ENCODE assay signal across 25 mouse cellular contexts in genomic region chr17:71348188-71348587, GRCm38 (mm10).
"Had no signal": no experiment of that assay in that cellular context is flagged by ENCODE, and none has a peak within 500 bp of the region (broad histone marks: within the 10 kb centered on the region; RNA-seq: fewer than 3 reads in every experiment).

No protein-coding gene starts in this region.

- H3K27me3 ChIP-seq: heart, embryonic 12.5 days; hindbrain, embryonic 12.5 days; intestine, embryonic 15.5 days; kidney, embryonic 15.5 days; limb, embryonic 13.5 days; limb, embryonic 15.5 days; liver, embryonic 13.5 days; liver, embryonic 15.5 days had no signal

- H3K9me3 ChIP-seq: heart, embryonic 10.5 days; heart, embryonic 12.5 days; hindbrain, embryonic 12.5 days; intestine, embryonic 15.5 days; kidney, embryonic 15.5 days; limb, embryonic 13.5 days; limb, embryonic 15.5 days; liver, embryonic 13.5 days; liver, embryonic 15.5 days had no signal

- H3K4me2 ChIP-seq: heart, embryonic 12.5 days; hindbrain, embryonic 12.5 days; hindbrain, embryonic 14.5 days; intestine, embryonic 15.5 days; kidney, embryonic 15.5 days; limb, embryonic 13.5 days; limb, embryonic 15.5 days; liver, embryonic 13.5 days; liver, embryonic 15.5 days had no signal

- H3K4me3 ChIP-seq: gastrocnemius, adult 2 months; heart, adult 2 months; heart, embryonic 10.5 days; heart, embryonic 12.5 days; hindbrain, embryonic 12.5 days; intestine, embryonic 15.5 days; kidney, embryonic 15.5 days; limb, embryonic 13.5 days; limb, embryonic 15.5 days; liver, embryonic 13.5 days; liver, embryonic 15.5 days had no signal

- H3K4me1 ChIP-seq: heart, embryonic 10.5 days; heart, embryonic 12.5 days; hindbrain, embryonic 12.5 days; intestine, embryonic 15.5 days; kidney, embryonic 15.5 days; limb, embryonic 13.5 days; limb, embryonic 15.5 days; liver, embryonic 13.5 days; liver, embryonic 15.5 days had no signal

- ATAC-seq: hindbrain, embryonic 16.5 days; inflammation-experienced regulatory T-cells, adult 6 months; intestine, embryonic 15.5 days; intestine, postnatal 0 days had no signal

- H3K9ac ChIP-seq: heart, embryonic 12.5 days; hindbrain, embryonic 12.5 days; hindbrain, embryonic 14.5 days; intestine, embryonic 15.5 days; kidney, embryonic 15.5 days; limb, embryonic 13.5 days; limb, embryonic 15.5 days; liver, embryonic 13.5 days; liver, embryonic 15.5 days had no signal

- DNase-seq: gastrocnemius, adult 2 months; gastrocnemius, postnatal 10 days; gastrocnemius, postnatal 25 days; heart, adult 2 months; kidney, adult 18-20 months; kidney, adult 8-10 months; kidney, postnatal 14 days; kidney, postnatal 36 days; layer of hippocampus, adult 9-11 months; layer of hippocampus, postnatal 36 days; left cerebral cortex, postnatal 4 days; liver, embryonic 13.5 days had no signal

- H3K27ac ChIP-seq: gastrocnemius, adult 2 months; heart, adult 2 months; heart, embryonic 10.5 days; hindbrain, embryonic 12.5 days; hindbrain, embryonic 14.5 days; intestine, embryonic 15.5 days; kidney, embryonic 15.5 days; kidney, postnatal 0 days; limb, embryonic 13.5 days; limb, embryonic 15.5 days; liver, embryonic 13.5 days; liver, embryonic 15.5 days had no signal
